Mouse (Mus musculus) frontal cortex, postnatal 36 days (tissue): ENCODE results near the gene Gm44596.

Experiments used
- DNase-seq, 2 experiments: peaks; one replicate each; pipeline ENCODE4 v3.0.0; 2022; ENCODE audit warnings: low spot score in 2 of 2

The Gm44596 gene

DNA sequence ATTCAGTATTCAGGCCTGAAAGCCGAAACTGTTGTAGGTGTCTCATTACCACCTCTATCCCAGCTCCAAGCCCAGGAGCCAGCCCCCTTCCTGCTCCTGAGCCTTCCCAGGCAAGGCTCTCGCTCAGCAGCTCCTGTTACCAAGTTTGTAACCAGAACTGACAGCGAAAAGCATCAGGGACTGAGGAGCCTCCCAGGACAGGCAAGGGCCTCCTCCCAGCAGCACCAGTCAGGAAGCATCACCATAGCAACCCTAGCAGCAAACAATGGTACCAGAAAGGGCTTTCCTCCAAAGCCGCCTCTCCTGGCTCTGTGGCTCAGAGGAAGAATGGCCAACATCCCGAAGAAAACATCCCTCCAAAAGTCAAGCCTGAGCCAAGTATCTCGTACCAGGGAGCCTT, at the start of gene Gm44596, which contains the start of gene Tex52:
Gm44596 (plus strand) TSS at position 312 of the 400 bp plus-strand sequence.
Tex52 (plus strand) TSS at position 265 of the 400 bp plus-strand sequence.
- peak in 1 of 2 experiments; percentile 34 for DNase-seq

DNA sequence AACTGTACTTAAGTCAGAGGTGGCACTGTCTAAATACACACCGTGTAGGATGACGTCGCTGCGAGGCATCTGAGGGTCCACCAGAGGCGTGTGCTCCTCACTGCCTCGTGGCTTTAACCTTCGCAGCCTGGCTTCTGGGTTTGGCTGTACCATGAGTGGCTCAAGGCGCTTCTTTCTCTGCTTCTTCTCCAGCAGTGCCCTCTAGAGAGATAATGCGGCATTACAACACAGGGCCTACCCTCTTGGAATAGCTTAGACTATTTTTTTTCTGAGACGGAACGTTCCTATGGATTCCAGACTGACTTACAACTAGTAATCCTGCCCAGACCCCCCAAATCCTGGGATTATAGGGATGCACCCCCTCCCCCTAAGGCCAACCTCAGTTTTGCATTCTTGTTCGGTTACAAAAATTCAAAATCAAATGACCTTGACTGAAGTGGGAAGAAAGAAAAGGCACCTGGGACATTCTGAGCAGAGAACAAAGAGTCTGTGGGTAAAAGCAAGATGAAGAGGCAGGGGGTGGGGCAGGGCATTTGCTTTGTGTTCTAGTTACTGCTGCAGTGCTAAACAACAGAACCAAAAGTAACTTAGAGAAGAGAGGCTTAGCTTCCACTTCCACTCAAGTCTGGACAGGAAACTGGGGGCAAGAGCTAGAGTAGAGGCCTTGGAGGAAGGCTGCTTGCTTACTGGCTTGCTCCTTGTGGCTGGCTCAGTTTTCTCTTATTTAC, 40.7 kb upstream of the Gm44596 start:
- peak; percentile 66 to 79 for DNase-seq

DNA sequence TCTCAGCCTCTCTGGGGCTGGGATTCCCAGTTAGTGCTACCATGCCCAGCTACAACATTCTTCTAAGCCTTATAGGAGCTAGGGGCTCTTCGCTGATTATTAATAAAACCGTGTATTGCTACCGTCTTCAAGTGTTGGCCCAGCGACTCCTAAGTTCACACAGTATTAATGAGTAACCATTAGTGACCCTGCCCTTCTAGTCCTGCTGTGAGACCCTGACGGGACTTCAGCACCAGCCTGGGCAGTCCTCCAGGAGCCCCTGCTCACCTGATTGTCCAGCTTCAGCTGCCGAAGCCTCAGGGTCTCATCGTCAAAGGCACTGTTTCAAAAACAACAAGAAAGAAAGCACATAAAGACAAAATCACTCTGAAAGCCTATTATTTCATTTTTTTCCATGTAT, 37.8 kb upstream of the Gm44596 start:
- DNase-seq: no peak

DNA sequence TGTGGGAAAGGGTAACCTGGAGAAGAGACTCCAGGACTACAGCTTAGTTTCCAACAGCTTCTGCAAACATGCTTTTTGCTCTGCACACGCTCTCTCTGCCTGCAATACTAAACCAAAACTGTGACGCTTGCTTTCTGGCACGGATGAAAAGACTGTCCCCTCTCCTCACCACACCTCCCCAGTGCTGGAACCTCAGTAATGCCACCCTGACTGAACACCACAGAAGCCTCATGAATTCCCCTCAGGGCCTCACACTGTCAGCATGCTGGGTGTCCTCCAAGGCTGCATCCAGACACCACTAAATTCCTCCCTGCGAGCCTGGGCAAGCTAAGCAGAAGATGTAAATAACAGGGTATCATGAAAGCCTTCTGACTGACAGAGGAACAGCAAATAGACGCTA, 36.4 kb upstream of the Gm44596 start:
- DNase-seq: no peak

DNA sequence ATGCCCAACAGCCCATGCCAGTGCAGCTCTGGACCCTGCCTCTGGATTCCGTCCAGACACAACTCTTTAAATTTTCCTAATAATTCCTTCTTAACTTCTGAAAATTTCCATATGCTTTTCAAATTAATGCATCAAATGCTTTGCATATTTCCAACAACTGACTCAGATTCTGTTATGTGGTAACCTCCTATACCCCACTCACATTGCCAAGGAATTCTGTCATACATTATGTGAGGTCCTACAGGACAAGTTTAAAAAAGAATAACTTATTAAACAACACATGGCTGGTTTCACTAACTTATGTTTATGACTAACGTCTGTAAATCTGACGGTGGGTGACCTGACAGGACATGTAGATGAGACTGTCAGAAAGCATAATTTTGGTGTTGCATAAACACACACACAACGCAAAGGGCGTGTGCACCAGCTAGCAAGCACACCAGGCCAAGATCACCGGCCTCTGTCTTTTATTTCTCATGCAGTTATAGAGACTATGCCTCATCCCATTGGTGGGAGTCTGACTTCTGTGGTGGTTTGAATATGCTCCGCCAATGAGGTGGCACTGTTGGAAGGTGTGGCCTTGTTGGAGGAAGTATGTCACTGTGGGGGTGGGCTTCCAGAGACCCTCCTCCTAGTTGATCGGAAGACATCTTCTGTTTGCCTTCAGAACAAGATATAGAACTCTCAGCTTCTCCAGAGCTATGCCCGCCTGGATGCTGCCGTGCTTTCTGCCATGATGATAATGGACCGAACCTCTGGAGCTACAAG, 33.2 kb upstream of the Gm44596 start:
- DNase-seq: no peak

DNA sequence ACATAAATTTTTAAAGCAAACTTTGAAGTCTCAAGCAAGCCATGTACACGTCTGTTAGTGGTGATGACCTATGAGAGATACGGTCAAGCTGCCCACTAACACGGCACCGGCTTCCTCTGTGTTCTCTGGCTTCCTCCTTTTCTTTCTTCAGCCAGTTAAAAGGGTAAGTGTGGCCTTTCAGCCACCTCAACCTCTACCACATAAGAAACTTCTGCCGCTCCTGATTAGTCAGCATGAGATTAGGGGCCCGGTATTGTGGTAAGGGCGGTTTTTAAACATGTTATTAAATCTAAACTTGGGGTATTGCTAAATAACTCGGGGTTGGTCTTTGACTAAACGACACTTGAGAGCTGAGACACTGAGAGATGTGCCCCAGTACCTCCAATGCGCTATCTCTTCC, 29.7 kb upstream of the Gm44596 start:
- DNase-seq: no peak

DNA sequence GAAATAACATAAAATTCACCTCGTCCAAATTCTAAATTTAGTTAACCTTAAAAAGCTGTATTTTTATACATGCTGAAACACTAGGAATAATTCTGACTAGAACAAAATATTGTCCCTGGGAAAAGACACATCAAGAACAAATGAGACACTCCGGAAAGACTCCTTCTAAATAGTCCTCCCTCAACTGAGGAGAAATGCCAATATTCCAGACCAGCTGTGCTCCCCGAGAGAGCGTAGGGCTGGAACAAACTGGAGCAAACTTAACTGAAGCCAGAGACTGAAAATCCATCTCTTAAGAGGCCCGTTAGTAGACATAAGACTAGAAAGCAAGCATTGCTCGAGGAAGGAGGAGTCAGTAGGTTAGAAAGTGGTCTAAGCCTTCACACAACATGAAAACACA, 28.5 kb upstream of the Gm44596 start:
- no peak for DNase-seq

DNA sequence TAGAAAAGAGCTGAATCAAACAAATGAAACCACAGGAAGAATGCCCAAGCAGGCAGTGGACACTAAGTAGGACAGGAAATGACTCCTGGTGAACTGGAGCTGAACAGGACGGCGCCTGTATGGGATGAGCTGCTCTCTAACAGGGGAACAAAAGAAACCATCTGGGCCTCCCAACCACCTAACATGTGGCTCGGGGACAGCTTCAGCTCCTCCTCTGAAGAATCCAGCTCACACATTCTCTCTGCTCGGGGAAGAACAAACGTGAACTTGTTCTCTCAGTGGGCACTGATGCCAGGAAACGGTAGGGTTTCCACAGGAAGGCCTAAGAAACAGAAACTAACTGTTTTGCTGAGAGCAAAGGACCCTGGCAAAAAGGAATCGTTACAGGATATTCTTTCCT, 25.6 kb upstream of the Gm44596 start:
- DNase-seq: no peak

DNA sequence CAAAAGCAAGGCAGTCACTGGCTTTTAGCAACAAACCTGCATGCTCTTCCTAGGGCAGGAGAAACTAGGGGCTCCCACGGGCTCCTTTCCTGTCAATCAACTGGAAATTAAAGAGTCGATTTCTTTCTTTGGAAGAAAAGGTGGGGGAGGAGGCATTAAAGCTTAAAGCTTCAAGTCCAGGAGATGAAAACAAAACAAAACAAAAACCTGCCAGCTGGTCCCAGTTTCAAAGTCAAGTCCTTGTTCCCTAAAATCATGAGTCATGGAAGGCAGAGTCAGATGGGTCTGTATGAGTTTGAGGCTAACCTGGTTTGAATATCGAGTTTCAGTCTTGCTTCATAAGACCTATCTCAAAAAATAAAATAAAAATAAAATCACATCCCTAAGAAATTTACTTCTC, 21.2 kb upstream of the Gm44596 start:
- no peak for DNase-seq

DNA sequence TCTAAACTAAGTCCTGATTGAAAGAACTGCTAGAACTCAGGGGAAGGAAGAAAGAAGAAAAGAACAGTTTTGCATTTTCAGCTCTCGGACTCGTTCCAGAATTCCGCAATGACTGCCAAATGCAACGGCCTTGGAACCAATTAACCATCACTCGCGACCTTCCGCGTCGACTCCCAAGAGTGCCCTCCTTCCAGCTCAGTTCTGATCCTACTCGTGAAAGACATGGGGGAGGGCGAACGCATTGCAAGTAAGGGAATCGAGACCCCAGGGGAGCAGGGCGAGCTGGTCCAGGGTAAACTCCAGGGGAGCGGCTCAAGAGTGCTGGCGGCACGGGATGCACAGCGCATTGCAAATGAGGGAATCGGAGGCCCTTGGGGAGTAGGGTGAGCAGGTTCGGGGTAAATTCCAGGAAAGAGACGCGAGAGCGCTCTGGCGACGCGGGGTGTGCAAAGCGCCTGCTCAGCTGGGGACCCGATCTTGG, 20.1 kb upstream of the Gm44596 start:
- peak; percentile 63 to 65 for DNase-seq

DNA sequence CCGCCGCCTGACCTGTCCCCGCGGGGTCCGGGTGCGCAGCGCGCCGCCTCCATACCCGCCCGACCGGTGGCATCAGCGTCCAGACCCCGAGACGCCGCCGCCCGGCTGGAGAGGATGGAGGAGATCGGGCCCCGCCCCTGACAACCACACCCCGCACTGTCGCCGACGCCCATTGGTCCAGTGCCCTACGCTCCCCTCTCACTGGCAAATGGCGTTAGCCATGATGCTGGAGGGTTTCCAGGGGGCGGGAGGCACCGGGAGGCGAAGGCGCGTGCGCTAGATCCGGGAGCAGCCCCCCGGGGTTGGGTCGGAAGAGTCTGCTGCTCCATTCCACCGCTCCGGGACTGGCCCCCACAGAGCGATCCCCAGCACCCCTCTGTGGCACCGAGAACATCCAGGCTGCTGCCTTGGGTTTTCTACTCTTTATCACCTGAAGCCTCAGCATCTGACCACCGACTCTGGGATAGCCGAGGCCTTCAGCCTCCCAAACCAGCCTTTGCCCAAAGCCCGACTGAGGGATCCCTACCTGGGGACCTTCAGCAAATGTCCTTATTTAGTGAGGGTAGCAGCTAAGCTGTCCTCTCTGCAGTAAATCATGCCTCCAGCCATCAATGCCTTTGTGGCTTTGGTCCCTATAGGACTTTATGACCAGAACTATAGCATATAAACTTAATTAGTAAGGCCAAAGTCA, 19.4 kb upstream of the Gm44596 start, which contains the start of gene Tulp3:
Tulp3 (minus strand) TSS at position 126 of the 691 bp plus-strand sequence.
- DNase-seq: peak; percentile 96 to 97

DNA sequence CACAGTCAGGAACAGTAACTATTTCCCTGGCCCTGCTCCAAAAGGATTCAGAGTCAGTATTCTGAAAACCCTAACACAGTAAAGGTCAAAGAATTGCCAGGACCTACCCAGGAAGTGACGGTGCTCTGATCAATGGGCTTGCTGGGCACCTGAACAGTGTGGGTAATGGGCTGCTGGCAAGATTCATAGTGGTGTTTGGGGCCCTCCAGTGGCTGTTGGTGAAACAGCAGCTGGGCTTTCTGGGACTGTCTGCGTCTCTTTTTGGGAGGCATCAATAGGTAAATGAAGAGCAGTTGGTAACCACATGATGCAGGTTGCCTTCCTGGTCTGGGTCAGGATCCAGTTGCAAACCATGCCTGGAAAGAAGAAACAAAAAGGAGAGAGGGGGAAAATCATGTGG, 16.3 kb upstream of the Gm44596 start:
- peak; percentile 77 to 80 for DNase-seq

DNA sequence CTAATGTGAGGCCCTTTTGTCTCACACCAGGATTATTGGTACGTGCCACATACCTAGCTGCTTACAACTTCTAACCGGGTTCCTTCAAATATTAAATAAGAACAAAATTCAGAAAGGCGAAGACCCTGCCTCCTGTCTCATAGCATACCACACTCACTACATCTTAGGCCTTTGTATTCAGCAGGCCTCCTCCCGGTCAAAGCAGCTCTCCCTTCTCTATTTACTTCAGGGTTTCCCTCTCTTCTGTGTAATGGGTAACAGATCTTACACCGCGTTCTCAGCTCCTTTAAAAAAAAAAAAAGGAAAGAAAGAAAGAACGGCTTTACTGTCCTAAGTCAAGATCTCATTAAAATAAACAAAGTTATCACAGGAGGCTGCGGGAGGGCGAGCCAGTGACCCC, 13.4 kb upstream of the Gm44596 start:
- DNase-seq: no peak

DNA sequence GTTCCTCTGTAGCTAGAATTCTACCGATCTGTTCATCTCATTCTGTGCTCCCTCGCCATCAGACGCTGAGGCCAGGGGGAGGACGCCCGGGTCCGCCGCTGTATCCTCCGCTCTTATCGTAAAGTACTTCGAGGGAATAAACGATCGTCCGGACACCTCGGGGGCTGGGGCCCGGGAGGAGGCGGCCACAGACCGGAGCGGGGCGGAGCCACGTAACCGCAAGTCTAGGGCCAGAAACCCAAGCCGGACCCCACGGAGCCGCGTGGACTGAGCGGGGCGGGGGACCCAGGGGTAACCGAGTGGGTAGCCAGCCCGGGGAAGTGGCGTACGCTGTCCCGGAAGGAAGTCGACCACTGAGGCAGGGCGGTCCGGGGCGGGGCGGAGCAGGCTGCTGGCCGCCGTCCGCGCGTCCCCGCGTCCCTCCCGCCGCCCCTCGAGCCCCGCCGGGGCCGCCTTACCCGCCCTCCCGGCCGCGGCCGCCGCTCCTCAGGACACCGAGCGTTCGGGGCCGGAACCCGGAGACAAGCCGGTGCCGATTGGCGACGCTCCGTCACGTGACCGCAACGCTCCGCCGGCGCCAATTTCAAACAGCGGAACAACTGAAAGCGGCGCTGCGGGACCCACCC, 12.8 kb upstream of the Gm44596 start, which contains the start of the genes Rhno1 and Foxm1:
Rhno1 (minus strand) TSS at position 531 of the 626 bp plus-strand sequence.
Foxm1 (plus strand) TSS at position 587 of the 626 bp plus-strand sequence.
- DNase-seq: peak; percentile 70 to 77

DNA sequence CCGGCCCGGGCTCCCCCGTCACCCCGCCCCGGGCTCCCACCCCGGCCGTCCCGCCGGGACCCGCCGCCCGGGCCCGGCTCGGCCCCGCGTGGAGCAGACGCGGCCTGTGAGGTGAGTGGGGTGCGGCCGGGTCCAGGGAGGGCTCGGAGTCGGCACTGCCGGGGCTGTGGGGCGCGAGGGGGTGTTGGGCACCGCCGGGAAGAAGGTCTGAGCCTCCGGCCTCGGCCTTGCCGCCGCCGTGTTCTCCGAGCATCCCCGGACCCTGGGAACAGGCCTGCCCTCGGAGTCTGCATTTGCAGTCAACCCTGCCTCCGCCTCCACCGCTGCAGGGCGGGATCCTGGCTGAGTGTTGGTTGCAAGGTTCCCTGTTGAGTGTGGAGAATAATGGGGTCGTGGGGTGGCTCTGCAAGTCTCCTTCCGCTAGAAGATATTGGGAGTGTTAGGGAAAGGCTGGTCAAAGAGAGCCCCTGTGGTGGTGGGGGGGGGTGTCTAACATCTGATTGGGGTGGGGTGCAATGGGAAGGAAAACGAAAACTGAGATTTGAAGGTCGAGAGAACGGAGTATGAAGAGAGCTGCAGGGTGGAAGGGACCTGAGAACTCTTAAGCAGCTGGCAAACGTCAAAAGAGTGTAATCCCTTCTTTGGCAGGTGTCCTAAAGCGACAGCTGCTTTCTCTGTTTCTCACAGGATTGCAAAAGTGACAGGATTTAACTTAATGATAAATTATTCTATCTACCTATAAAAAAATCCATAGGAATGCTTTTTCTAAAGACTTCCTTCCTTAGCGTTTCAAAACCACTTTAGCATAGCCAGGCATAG, 12.1 kb upstream of the Gm44596 start:
- no peak for DNase-seq

DNA sequence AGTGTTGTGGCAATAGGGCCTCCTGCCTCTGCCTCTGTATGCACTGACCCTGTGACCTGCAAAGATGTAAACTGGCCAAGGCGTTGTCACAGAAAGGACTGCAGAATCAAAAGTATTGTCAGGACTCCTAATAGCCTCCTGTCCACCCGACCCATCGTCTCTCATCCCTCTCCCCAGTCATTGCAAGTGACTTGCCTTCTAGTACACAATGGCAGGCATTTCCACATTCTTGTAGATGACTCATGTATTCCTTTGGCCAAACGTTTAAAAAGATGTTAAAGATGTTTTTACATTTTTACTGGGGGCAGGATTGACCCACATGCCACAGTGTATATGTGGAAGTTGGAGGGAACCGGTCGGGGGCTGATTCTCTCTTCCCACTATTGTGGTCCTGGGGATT, 10.6 kb upstream of the Gm44596 start:
- DNase-seq: no peak

DNA sequence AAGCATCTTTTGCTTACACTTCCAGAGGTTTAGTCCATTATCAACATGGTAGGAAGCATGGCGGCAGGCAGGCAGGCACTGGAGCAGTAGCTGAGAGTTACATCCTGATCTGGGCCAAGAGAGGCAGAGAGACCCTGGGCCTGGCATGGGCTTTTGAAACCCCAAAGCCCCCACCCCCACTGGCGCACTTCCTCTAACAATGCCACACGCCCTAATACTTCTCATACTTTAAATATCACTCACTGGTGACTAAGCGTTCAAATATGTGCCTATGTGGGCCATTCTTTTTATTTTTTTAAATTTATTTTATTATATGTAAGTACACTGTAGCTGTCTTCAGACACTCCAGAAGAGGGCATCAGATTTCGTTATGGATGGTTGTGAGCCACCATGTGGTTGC, 8.8 kb upstream of the Gm44596 start:
- no peak for DNase-seq

DNA sequence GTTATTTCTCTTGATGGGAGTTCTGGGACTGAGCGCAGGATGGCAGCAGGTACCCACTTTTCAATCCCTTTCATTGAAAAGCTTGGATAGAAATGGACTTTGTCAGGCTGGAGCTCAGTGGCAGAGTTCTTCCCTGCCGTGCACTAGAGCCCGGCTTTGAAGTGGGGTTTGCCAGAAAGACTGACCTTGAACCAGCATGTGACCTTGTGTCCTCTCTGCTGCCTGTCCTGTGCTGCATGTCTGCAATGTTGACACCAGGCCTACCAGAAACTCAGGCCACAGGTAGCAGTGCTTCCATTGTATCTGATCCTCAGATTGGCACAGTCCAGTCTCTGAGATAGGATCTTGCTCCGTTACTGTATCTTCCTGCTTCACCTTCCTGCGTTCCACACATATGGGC, 5.3 kb upstream of the Gm44596 start:
- DNase-seq: no peak

DNA sequence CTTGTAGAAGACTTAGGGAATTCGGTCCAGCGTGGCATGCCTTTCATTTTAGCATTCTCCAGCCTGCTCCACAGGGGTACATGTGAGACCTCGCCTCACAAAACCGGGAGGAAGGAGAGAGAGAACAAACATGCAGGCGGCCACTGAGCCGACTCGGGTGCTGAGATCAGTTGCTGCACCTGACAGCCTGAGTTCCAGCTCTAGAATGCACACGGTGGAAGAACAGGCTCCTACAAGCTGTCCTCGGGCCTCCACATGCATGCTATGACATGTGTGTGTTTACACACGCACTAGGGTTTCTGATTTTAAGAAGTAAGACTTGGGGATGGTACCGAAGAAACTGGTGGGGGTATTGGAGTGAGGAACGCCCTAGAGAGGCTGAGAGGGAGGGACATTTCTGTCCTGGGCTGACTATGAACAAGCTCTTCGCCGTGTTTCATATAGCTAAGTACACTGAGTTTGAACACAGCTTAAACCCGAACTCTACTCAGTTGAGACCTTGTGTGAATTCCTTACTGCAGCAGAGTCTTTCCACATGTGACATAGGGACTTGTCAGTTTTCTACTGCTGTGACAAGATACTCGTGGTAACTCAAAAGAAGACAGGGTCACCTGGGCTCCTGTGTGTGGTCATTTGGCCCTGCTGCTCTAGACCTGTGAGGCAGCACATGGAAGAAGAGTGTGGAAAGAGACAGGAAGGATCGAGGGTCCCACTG, 1.2 kb downstream of the Gm44596 start:
- no peak for DNase-seq

DNA sequence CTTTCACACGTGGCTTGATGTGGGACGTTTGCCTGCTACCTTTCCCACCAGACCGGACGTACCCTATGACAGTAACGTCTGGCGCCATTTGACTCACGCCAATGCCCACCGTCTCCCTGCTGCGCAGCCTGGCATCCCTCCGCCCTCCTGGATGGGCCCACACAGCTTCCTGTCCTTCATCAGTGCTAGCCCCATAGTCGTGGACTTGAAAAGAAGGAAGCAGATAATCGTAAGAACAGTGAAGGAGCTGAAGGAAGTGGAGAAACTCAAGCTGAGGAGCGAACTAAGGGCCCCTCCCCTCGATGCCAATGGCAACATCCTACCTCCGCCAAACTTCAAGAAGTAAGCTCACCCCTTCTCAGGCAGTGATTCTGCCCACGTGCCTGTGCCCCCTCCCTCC, 4.3 kb downstream of the Gm44596 start:
- no peak for DNase-seq
